In the genomic region with DNA sequence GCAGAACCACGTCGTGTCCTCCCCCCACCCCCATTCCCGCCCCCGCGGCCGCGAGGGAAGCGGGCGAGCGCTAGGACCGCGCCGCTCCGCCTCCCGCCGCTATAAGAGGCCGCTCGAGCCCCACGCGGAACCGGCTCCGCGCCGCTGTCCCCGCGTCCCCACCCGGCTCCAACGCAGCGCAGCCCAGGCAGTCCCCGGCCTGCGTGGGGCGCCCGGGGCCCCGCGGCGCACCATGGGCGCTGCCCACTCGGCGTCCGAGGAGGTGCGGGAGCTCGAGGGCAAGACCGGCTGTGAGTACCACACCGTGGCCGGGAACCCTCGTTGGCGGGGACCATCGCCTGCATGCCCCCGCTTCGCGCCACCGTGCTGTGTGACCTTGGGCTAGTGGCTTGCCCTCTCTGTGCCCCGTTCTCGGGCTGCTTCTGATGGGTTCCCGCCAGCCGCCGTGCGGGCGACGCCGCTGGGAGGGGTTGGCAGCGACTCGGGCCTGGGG, we compare ENCODE assay signal across 8 mouse cellular contexts. TPM values are rescaled to one million over a fixed set of nuclear protein-coding genes. Genes with fewer than 3 reads are reported as not detected.
A peak's percentile ranks its signal among the peaks of the same experiment; 100 is the strongest.
DNase-seq lines count a peak whose midpoint lies in the region; ATAC-seq and TF ChIP-seq lines count a peak whose summit lies in the region.

TSS of gene Tesc (plus strand) at position 46 of the 493 bp plus-strand sequence.

- no peak for ATAC-seq in lung, embryonic 15.5 days (ENCODE audit: borderline replicate concordance, extremely low read depth, low FRiP score, low TSS enrichment)
- ATAC-seq in midbrain, embryonic 11.5 days (ENCODE audit: low FRiP score): peak; percentile 6; the same call in 1 of the 2 replicates
- no peak for ATAC-seq in megakaryocyte-erythroid progenitor cell, adult 5-6 weeks (replicated peaks; ENCODE audit: low FRiP score, low TSS enrichment, poor library complexity, severe bottlenecking)

- no peak for TF ChIP-seq EP300 in heart, adult 2 months (IDR thresholded peaks at IDR 0.05; ENCODE audit: insufficient read depth, low read depth, low read length)

- intact Hi-C loops in heart, adult 2 months (cut with DNase I): loop anchor here (5.0 kb wide), 1 partner anchor 40 kb away; no protein-coding TSS in a partner anchor

- H3K27ac ChIP-seq in lung, embryonic 15.5 days: no peak within 1 kb of the TSS
- no peak within 1 kb of the TSS for H3K27ac ChIP-seq in bone marrow, adult 2 months (ENCODE audit: control insufficient read depth, insufficient read depth, low read depth, low read length, poor library complexity)
- H3K27ac ChIP-seq in heart, adult 2 months: peak within 1 kb of the TSS; percentile 76
- no peak within 1 kb of the TSS for H3K27ac ChIP-seq in midbrain, embryonic 11.5 days (ENCODE audit: low read depth, low read length)

- 2% methylated on average over 58 of the region's 63 CpGs for WGBS in lung, embryonic 15.5 days
- 2% methylated on average over 63 of the region's 63 CpGs for WGBS in bone marrow, adult 2 months
- 2% methylated on average over 59 of the region's 63 CpGs for WGBS in heart, adult 2 months
- WGBS in midbrain, embryonic 11.5 days: under 1% methylated on average over 54 of the region's 63 CpGs

- peaks cover 51% of the 10 kb centered on the region for H3K27me3 ChIP-seq in lung, embryonic 15.5 days
- H3K27me3 ChIP-seq in heart, adult 2 months (ENCODE audit: control insufficient read depth, insufficient read depth, low read length): peaks cover 12% of the 10 kb centered on the region
- peaks cover 51% of the 10 kb centered on the region for H3K27me3 ChIP-seq in midbrain, embryonic 11.5 days (ENCODE audit: control insufficient read depth, insufficient read depth, low read length)

- no peak for DNase-seq in lung, postnatal 10 days
- peak in 1 of 2 experiments; percentile 59 for DNase-seq in heart, adult 2 months
- DNase-seq in kidney, postnatal 10 days: peak; percentile 37
- DNase-seq in midbrain, embryonic 11.5 days (ENCODE audit: low spot score, missing footprints): peak; percentile 92
- peak; percentile 60 for DNase-seq in thymus, postnatal 4 days

- H3K9ac ChIP-seq in lung, embryonic 15.5 days: peak within 1 kb of the TSS; percentile 42
- H3K9ac ChIP-seq in heart, adult 2 months (ENCODE audit: low read depth, low read length): peak within 1 kb of the TSS; percentile 70
- peak within 1 kb of the TSS; percentile 44; the same call in 1 of the 2 replicates for H3K9ac ChIP-seq in midbrain, embryonic 11.5 days (ENCODE audit: low read length)

- no peak for TF ChIP-seq POLR2A in bone marrow, adult 2 months (IDR thresholded peaks at IDR 0.05; ENCODE audit: borderline replicate concordance, control insufficient read depth, low read depth, low read length)
- TF ChIP-seq POLR2A in heart, adult 2 months (IDR thresholded peaks at IDR 0.05; ENCODE audit: insufficient read depth, low read depth, low read length): 0 out of 2 replicates have a peak, but pooled peaks have one; percentile 22

- no peaks in the 10 kb centered on the region for H3K9me3 ChIP-seq in lung, embryonic 15.5 days
- H3K9me3 ChIP-seq in midbrain, embryonic 11.5 days (ENCODE audit: control insufficient read depth, low read length): no peaks in the 10 kb centered on the region

- no peak for TF ChIP-seq CTCF in bone marrow, adult 2 months (IDR thresholded peaks at IDR 0.05; ENCODE audit: control insufficient read depth, insufficient read depth, low read length)
- no peak for TF ChIP-seq CTCF in heart, adult 2 months (IDR thresholded peaks at IDR 0.05)

- H3K79me2 ChIP-seq in heart, adult 2 months (replicated peaks; ENCODE audit: control insufficient read depth, insufficient read depth, low read length): no peaks in the 10 kb centered on the region

- H3K4me3 ChIP-seq in lung, embryonic 15.5 days: peak within 1 kb of the TSS; percentile 61
- H3K4me3 ChIP-seq in bone marrow, adult 2 months (replicated peaks; ENCODE audit: control insufficient read depth, low read depth, low read length): peak within 1 kb of the TSS; percentile 59
- H3K4me3 ChIP-seq in heart, adult 2 months: peak within 1 kb of the TSS; percentile 60
- peak within 1 kb of the TSS; percentile 58 for H3K4me3 ChIP-seq in midbrain, embryonic 11.5 days (ENCODE audit: low read depth, low read length)

- peak within 1 kb of the TSS; percentile 100 for H3K4me2 ChIP-seq in lung, embryonic 15.5 days
- peak within 1 kb of the TSS; percentile 97 for H3K4me2 ChIP-seq in midbrain, embryonic 11.5 days

- peaks cover 41% of the 10 kb centered on the region for H3K4me1 ChIP-seq in lung, embryonic 15.5 days
- H3K4me1 ChIP-seq in bone marrow, adult 2 months (ENCODE audit: control insufficient read depth, insufficient read depth, low read length): peaks cover 3% of the 10 kb centered on the region
- H3K4me1 ChIP-seq in heart, adult 2 months (ENCODE audit: control insufficient read depth, insufficient read depth, low read length): peaks cover 4% of the 10 kb centered on the region
- peaks cover 19% of the 10 kb centered on the region for H3K4me1 ChIP-seq in midbrain, embryonic 11.5 days (ENCODE audit: control insufficient read depth, insufficient read depth, low read length)

- no peaks in the 10 kb centered on the region for H3K36me3 ChIP-seq in lung, embryonic 15.5 days
- H3K36me3 ChIP-seq in heart, adult 2 months (ENCODE audit: control insufficient read depth, insufficient read depth, low read length): no peaks in the 10 kb centered on the region
- no peaks in the 10 kb centered on the region for H3K36me3 ChIP-seq in midbrain, embryonic 11.5 days (ENCODE audit: control insufficient read depth, insufficient read depth, low read length)

RNA-seq across cellular contexts. Expression of gene Tesc, which starts in this region (rescaled TPM):
- 8.5 and 8.8 TPM in 2 replicates for polyA plus RNA-seq in lung, embryonic 15.5 days (2015; fragmentation: Nextera tagmentation; extraction: Ambion mirVana)
- polyA plus RNA-seq in bone marrow, adult 2 months (2011; ENCODE audit: insufficient read depth, insufficient read length, low replicate concordance, missing spikeins): 18.3 and 21.8 TPM in 2 replicates
- 100 to 1,000 TPM; 200 to 231 TPM for total RNA-seq in heart, adult 2 months (2021)
- polyA plus RNA-seq in heart, adult 2 months (2012; rRNA removed): 125 and 164 TPM in 2 replicates
- 0.69 and 1.2 TPM in 2 replicates for polyA plus RNA-seq in midbrain, embryonic 11.5 days (2014; fragmentation: Nextera tagmentation; extraction: Ambion mirVana)
- not detected in 2 replicates for total RNA-seq in megakaryocyte-erythroid progenitor cell, adult 5-6 weeks (2014; fragmentation: Nextera tagmentation)
- not detected in 2 replicates for total RNA-seq in megakaryocyte-erythroid progenitor cell, adult 5-6 weeks (2017)

Comparison
In these comparisons a context has a peak if more than half of its experiments do, and no peak if none do; other contexts are left out.
1. RNA of gene Tesc (total RNA-seq): 200 to 231 TPM in heart, adult 2 months; not detected in megakaryocyte-erythroid progenitor cell, adult 5-6 weeks; every median in the first group is over 100 times any median in the second.
2. Peak in every context shown above with its lines, with median percentiles within 50 percentile points of each other: H3K4me3 ChIP-seq and H3K9ac ChIP-seq.